Mouse (Mus musculus) heart, postnatal 0 days (tissue): ENCODE data around the gene D5Ertd579e.

Experiments used
- CTCF ChIP-seq: IDR thresholded peaks from 2 replicates; pipeline ENCODE4 v1.5.1; 2016; ENCODE audit warnings: antibody characterized with exemption, control low read depth, low read depth
- EP300 ChIP-seq: IDR thresholded peaks from 2 replicates; pipeline ENCODE4 v1.6.1; 2016; ENCODE audit warnings: antibody characterized with exemption, low read depth

- TF ChIP-seq CTCF, result no peak; the same call in 1 of the 2 replicates
- no peak; the same call in 1 of the 2 replicates for TF ChIP-seq EP300
Measured at GRCm38 (mm10) chr5:36581924-36582642, 113.7 kb downstream of the D5Ertd579e start.
